Comparison of ENCODE assay signal across 8 mouse cellular contexts in the genomic region with DNA sequence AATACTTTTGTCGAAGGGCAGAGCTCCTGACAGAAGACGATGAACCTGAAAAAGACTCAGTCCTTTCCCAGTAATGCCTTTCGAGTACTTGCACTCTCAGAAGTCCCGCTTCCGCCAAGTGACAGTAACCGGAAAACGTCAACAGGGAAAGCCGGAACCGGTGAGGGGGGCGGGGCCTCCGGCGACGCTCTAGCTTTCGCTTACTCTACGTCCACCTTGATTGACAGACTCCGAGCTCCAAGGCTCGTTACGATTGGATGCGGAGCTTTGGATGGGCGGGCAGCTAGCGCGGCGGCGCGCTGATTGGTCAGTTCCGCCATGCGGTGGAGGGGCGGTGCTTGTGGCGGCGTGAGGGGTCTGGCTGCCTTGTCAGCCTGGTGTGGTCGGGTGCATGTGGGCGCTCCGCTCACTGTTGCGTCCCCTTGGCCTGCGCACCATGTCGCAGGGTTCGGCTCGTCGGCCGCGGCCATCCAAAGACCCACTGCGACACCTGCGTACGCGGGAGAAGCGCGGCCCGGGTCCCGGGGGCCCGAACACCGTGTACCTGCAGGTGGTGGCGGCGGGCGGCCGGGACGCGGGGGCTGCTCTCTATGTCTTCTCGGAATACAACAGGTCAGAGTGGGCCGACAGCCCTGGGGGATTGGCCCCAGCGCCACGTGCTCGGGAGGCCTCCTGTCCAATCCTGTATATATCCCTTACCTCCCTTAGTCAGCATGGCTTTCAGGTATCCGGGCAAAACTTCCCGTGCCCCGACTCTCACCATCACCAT. TPM values are rescaled to one million over a fixed set of nuclear protein-coding genes. Genes with fewer than 3 reads are reported as not detected.
DNase-seq lines count a peak whose midpoint lies in the region; ATAC-seq lines count a peak whose summit lies in the region.

Gene Elac2 (plus strand): TSS at position 319 of the 769 bp plus-strand sequence.

- peak; percentile 100 for ATAC-seq in hindbrain, embryonic 14.5 days (ENCODE audit: low FRiP score)

- DNase-seq in R1 (ENCODE audit: low read depth, low spot score) = peak; percentile 98
- DNase-seq in cerebellum, postnatal 25 days = peak; percentile 98
- peak; percentile 95 to 96 for DNase-seq in frontal cortex, postnatal 25 days (ENCODE audit: low spot score in 2 of 2)
- DNase-seq in hindbrain, embryonic 14.5 days (ENCODE audit: low spot score) = peak; percentile 99
- peak; percentile 97 to 98 for DNase-seq in layer of hippocampus, postnatal 36 days
- DNase-seq in lung, postnatal 36 days = peak; percentile 97
- DNase-seq in retina, postnatal 1 day = peak; percentile 99
- DNase-seq in urinary bladder, adult 18-20 months (ENCODE audit: low spot score in 2 of 2) = peak; percentile 93

- peaks cover 28% of the 10 kb centered on the region for H3K36me3 ChIP-seq in hindbrain, embryonic 14.5 days (replicated peaks; ENCODE audit: control insufficient read depth, insufficient read depth)

- H3K4me1 ChIP-seq in hindbrain, embryonic 14.5 days (replicated peaks; ENCODE audit: control insufficient read depth, insufficient read depth, low read length) = peaks cover 17% of the 10 kb centered on the region

- WGBS in hindbrain, embryonic 14.5 days = 1% methylated on average over 65 of the region's 65 CpGs

- peak within 1 kb of the TSS; percentile 39; the same call in 1 of the 2 replicates for H3K27ac ChIP-seq in hindbrain, embryonic 14.5 days

- no peaks in the 10 kb centered on the region for H3K9me3 ChIP-seq in hindbrain, embryonic 14.5 days (ENCODE audit: control insufficient read depth, low read length)

- no peaks in the 10 kb centered on the region for H3K27me3 ChIP-seq in hindbrain, embryonic 14.5 days (ENCODE audit: control insufficient read depth, insufficient read depth, low read length)

- peak within 1 kb of the TSS; percentile 93 for H3K4me3 ChIP-seq in hindbrain, embryonic 14.5 days (replicated peaks; ENCODE audit: low read length)

- H3K9ac ChIP-seq in hindbrain, embryonic 14.5 days = peak within 1 kb of the TSS; percentile 85

- H3K4me2 ChIP-seq in hindbrain, embryonic 14.5 days (replicated peaks) = peak within 1 kb of the TSS; percentile 96

RNA-seq across cellular contexts. Expression of gene Elac2, which starts in this region (rescaled TPM):
- 32.4 and 34.8 TPM in 2 replicates for polyA plus RNA-seq in hindbrain, embryonic 14.5 days (2014; fragmentation: Nextera tagmentation; extraction: Ambion mirVana)
- total RNA-seq in layer of hippocampus, postnatal 36 days (2021) = 10 to 100 TPM; 24.9 to 27.8 TPM

Comparison
In these comparisons a context has a peak if more than half of its experiments do, and no peak if none do; other contexts are left out.
1. Peak in every context shown above with its lines: DNase-seq, ATAC-seq, H3K4me3 ChIP-seq and H3K27ac ChIP-seq.